Mouse (Mus musculus): ENCODE measurements around the gene Cd2. TPM values are rescaled to one million over a fixed set of nuclear protein-coding genes. Genes with fewer than 3 reads are reported as not detected.

Gene Cd2
- total RNA-seq (2015; ENCODE audit: low replicate concordance) (8.6 and 17.6 TPM in 2 replicates), total RNA-seq (2017; ENCODE audit: low replicate concordance) (22.8 and 28.4 TPM in 2 replicates)

GRCm38 (mm10) chr3:101287911-101288311, at the start of gene Cd2:
Gene Cd2 (minus strand): TSS chr3:101287939.
- ATAC-seq (replicated peaks; ENCODE audit: low FRiP score, poor library complexity, severe bottlenecking) = no peak

DNA sequence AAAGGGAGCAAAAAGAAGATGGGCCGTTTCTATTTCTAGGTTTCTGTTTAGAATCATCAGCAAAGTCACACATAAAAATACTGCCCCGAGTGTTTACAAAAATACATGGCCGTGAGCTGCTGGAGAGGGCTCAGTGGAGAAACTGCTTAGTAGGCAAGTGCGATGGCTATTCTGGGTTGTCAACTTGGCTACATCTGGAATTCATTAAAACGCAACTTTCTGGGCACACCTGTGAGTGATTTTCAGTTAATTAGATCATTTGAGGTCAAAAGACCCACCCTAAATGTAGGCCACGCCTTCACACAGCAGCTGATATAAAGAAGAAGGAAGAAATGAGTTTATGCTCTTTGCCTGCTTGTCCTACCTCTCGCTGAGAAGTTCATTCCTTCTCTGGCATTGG, 40.9 kb upstream of the Cd2 start:
- ATAC-seq (replicated peaks; ENCODE audit: low FRiP score, poor library complexity, severe bottlenecking) = no peak

- no peak for ATAC-seq (replicated peaks; ENCODE audit: low FRiP score, poor library complexity, severe bottlenecking)
Measured at GRCm38 (mm10) chr3:101327248-101327647, 39.5 kb upstream of the Cd2 start.

DNA sequence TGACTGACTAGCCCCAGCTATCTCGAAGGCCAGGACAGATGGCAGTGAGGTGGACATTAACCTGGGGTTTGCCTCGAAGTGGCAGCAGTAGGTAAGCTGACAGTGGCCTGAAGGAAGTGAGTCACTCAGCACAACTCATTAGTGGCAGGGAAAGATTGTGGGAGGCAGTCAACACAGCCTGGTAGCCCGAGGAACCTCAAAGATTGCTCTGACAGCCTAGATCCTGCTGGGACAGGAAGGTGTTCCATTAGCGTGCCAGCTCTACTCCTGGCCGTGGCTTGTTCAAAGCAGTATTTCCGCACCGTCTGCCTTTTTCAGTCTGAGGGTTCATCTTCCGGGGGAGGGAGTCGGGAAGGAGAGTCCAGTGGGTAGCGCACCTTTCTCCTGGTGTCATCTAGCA, 34.7 kb upstream of the Cd2 start:
- no peak for ATAC-seq (replicated peaks; ENCODE audit: low FRiP score, poor library complexity, severe bottlenecking)

- ATAC-seq (replicated peaks; ENCODE audit: low FRiP score, poor library complexity, severe bottlenecking) = no peak
Measured at GRCm38 (mm10) chr3:101320874-101321273, 33.1 kb upstream of the Cd2 start.

DNA sequence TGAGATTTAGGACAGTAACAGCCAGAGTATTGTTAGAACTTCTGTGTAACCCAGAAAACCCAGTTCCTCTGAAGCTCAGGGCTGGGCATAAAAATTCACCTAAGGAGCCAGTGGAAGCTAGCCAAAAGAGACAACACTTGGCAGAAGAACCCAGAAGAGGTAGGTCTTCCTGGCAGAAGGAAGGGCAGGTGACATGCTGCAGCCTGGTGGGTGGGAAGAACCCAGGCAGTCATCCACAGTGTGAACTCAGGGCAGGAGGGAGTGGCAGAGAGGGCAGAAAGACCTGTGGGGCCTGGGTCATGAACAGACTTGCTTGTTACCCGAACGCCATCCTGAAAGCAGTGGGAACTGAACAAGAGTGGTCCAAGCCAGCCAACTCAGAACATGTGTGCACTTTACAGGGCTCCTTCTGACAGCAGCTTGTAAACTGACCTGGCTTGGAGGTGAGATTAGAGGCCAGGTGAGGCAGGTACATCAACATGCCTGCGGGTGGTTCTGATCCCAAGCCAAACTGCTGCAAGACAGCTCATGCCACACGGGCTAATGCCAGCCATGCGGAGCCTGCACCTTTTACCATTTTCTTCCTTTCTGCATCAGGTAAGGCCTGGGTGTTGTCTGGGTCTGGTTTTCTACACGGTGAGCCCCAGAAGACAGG, 30.9 kb upstream of the Cd2 start:
- no peak for ATAC-seq (replicated peaks; ENCODE audit: low FRiP score, poor library complexity, severe bottlenecking)

GRCm38 (mm10) chr3:101318115-101318514, 30.4 kb upstream of the Cd2 start:
- 0 out of 2 replicates have a peak, but pooled peaks have one; percentile 37 for ATAC-seq (replicated peaks; ENCODE audit: low FRiP score, poor library complexity, severe bottlenecking)

DNA sequence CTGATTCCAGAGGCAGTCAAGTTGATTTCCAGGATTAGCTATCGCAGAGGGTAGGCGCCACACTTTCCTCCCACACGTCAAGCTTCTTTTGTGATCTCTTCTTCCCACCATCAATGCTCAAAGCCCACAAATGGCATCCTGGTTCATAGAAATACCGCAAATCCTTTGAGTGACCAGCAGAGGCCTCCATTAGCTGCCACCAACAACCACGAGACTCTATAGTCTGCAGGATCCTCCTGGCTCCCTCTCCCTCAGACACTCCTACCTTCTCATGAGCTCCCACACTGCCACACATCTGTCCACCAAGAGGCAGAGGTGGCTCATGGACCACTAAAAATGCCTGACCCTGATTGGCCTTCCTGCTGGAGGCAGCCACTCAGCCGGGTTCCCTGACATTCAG, 27.2 kb upstream of the Cd2 start:
- ATAC-seq (replicated peaks; ENCODE audit: low FRiP score, poor library complexity, severe bottlenecking) = no peak

DNA sequence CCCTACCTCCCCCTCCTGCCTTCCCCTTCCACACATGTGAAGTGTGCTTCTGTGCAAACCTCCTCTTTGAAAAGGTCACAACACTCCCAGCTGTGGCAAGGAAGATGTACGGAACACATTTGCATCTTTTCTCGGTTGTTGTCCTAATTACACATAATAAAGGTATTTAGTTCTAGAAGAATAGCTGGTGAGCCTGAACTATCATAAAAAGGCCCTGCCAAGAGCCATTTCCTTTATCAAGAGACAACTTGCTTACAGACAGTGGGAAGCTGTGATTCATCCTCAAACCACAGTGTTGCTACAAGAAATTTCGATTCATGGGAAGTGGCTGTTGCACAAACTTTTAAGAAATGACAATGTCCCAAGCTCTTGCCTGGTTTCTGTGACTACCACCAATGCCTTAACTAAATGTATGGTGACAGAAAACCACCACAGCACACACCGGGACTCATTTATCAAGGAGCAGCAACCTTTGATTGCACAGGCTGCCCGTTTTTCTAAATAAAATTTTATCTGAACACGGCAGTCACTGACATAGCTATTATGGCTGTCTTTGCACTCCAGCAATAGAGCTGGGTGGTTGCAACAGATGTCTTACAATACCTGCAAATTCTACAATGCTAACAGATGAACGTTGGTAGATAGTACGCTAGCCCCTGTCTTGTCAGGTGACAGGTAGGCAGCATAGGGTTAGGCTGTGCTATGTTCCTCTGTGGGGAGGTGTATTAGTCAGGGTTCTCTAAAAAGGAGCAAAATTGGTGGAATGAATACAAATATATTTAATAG, 25.7 kb upstream of the Cd2 start:
- no peak for ATAC-seq (replicated peaks; ENCODE audit: low FRiP score, poor library complexity, severe bottlenecking)

DNA sequence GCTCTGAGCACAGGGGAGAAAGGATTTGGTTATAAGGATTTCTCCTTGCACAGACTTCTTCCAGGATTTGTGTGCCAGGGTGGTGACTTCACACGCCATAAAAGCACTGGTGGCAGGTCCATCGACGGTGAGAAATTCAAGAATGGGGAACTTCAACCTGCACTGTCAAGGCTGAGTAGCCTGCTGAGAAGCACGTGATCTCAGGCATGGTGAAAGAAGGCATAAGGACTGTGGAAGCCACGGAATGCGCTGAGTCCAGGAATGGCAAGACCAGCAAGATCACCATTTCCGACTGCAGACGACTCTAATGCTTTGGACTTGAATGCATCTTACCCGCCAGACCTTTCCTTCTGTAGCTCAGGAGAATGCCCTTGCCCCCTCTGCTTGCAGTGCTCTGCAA, 23.2 kb upstream of the Cd2 start:
- ATAC-seq (replicated peaks; ENCODE audit: low FRiP score, poor library complexity, severe bottlenecking) = no peak

GRCm38 (mm10) chr3:101309626-101310025, 21.9 kb upstream of the Cd2 start:
- ATAC-seq (replicated peaks; ENCODE audit: low FRiP score, poor library complexity, severe bottlenecking) = no peak

DNA sequence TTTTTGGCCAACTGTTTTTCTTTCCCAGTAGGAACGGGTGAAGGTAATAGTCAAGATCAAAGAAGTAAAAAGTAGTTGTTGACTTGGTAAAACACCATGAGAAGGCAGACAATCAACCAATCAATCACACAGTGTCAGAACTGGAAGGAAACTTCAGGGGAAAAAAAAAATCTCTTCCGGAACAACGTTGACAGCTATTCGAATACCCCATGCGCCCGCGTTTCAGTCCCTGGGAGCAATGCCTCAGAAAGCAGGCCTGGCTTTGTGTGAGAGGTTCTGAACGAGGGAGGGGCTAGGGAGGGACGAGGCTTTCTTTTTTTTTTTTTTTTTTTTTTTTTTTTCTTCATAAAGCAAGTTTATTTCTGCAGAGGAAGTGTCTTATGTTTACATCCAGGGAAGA, 18.4 kb upstream of the Cd2 start:
- no peak for ATAC-seq (replicated peaks; ENCODE audit: low FRiP score, poor library complexity, severe bottlenecking)

DNA sequence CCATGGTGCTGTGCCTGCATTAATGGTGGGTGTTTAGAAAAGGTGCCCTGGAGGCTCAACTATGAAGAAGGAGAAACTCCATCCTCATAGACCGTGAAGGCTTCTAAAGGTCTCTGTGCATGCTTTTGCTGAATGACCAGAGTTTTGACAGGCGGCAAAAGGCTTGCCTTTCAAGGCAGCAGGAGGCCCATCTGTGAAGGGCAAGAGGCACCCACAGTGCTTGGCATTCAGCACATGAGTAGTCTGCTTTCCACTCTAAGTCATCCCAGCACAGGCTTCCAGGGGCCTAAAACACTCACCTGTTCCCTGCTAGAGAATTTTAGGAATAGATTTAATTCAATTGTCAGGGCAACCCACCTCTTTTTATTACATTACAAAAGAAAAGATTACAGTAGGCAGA, 17.3 kb upstream of the Cd2 start:
- no peak for ATAC-seq (replicated peaks; ENCODE audit: low FRiP score, poor library complexity, severe bottlenecking)

- ATAC-seq (replicated peaks; ENCODE audit: low FRiP score, poor library complexity, severe bottlenecking) = no peak
Measured at GRCm38 (mm10) chr3:101304156-101304555, 16.4 kb upstream of the Cd2 start.

- ATAC-seq (replicated peaks; ENCODE audit: low FRiP score, poor library complexity, severe bottlenecking) = no peak
Measured at GRCm38 (mm10) chr3:101300271-101301071, 12.7 kb upstream of the Cd2 start.

GRCm38 (mm10) chr3:101299591-101299990, 11.9 kb upstream of the Cd2 start:
- no peak for ATAC-seq (replicated peaks; ENCODE audit: low FRiP score, poor library complexity, severe bottlenecking)

DNA sequence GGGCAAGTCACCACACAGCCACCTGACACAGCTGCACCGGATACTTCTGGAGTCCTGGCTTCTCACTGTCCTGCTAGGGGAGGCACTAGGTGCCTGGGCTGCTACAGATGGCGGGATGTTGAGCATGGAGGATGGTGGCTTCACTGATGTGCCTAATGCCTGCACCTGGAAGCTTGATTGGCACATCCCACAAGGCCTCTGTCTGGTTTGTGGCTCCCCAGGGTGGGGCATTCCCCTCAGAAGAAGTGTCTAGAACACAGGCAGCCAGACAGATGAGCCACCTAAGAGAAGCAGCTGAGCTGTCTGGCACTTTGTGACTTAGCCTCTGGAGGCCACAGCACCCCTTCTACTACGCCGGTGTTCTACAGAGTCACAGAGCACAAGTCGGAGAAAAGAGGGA, 9.5 kb upstream of the Cd2 start:
- no peak for ATAC-seq (replicated peaks; ENCODE audit: low FRiP score, poor library complexity, severe bottlenecking)

DNA sequence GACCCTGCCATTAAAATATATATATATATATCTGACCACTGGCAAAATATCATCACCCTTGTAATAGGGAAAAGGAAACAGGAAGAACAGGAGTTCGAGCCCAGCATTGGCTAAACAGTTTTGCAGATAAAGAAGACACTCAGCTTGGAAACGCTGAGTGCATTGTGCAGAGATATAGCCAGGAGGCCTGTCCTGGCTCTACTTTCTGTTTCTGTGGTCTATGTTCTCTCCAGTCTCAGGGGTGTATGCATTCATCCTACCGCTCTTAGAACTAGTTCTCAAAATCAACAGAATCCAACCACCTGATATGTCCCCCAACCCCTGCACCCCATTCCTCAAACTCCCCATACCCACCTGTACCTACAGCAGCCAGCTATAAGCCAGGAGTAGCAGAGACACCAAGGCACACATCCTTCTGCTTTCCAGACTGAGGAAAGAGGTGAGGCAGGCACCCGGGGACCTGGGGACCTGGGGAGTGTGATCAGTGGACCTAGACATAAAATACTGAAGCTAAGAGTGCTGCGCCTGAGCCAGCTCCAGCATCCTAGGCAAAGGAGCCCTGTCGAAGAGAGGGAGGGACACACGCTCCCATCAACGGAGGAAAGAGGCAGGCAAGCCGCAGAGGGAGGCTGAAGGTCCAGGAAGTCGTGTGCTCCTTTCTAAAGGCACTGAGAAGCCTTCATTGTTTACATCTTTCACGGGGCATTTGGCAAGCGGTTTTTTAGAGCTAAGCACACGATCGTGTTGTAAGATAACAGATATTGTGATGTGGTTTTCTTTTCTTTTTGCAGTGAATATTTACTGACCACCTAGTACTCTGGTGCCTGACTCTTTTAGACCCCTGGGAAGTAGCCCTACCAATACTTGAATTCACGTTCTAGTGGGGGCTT, 8.4 kb upstream of the Cd2 start:
- no peak for ATAC-seq (replicated peaks; ENCODE audit: low FRiP score, poor library complexity, severe bottlenecking)

GRCm38 (mm10) chr3:101295366-101295867, 7.7 kb upstream of the Cd2 start:
- ATAC-seq (replicated peaks; ENCODE audit: low FRiP score, poor library complexity, severe bottlenecking) = no peak
